Mouse (Mus musculus): ENCODE measurements around the gene Zcchc13. TPM values are rescaled to one million over a fixed set of nuclear protein-coding genes. Genes with fewer than 3 reads are reported as not detected.

The Zcchc13 gene
- not detected in 2 replicates for polyA plus RNA-seq (2012; rRNA removed)

GRCm38 (mm10) chrX:103630303-103630702 lies at the start of gene Zcchc13:
Gene Zcchc13 (plus strand): TSS chrX:103630586.

Other genes with a start within 250 kb of the Zcchc13 start
- gene Tsx, start 216.1 kb upstream of the Zcchc13 start, polyA plus RNA-seq (2012; rRNA removed): not detected in 2 replicates
- gene Gm26992, start 208.6 kb upstream of the Zcchc13 start, polyA plus RNA-seq (2012; rRNA removed): not detected in 2 replicates
- gene Slc16a2, start 191.4 kb downstream of the Zcchc13 start, polyA plus RNA-seq (2012; rRNA removed): 2.4 and 2.9 TPM in 2 replicates

Measured in stomach, adult 2 months (tissue).